Mouse (Mus musculus): ENCODE data around the gene Nkap.
A peak's percentile ranks its signal among the peaks of the same experiment; 100 is the strongest.

- peak; percentile 86; the same call in 1 of the 2 replicates for TF ChIP-seq POLR2A (IDR thresholded peaks at IDR 0.05; ENCODE audit: borderline replicate concordance, extremely low read depth, low read depth, low read length)
- TF ChIP-seq CTCF (IDR thresholded peaks at IDR 0.05; ENCODE audit: insufficient read depth, low read length): no peak
Measured at GRCm38 (mm10) chrX:37084927-37085660, 41.5 kb upstream of the Nkap start, which contains the start of gene Rpl39.

Measured in lung, adult 2 months (tissue).